Mouse (Mus musculus) lung, embryonic 16.5 days (tissue): Measurements from ENCODE around the gene Prex1. TPM values are rescaled to one million over a fixed set of nuclear protein-coding genes. Genes with fewer than 3 reads are reported as not detected.

Experiments used
- ATAC-seq: fragments of 200-750 bp; cut with Nextera tagmentation; 2 replicates; pipeline ENCODE4 v1.8.0; 2017; ENCODE audit warnings: low read depth, mild to moderate bottlenecking, moderate library complexity
- H3K27ac ChIP-seq: fragments of 300-500 bp; sonication (generic); 2 replicates; pipeline ENCODE4 v1.5.1; 2014; ENCODE audit warnings: mild to moderate bottlenecking, control low read depth, low read length
- H3K27me3 ChIP-seq: fragments of 300-500 bp; sonication (generic); 2 replicates; pipeline ENCODE4 v1.6.1; 2014; ENCODE audit warnings: low read depth, low read length, mixed read lengths; ENCODE audit not compliant: control insufficient read depth, insufficient read depth
- H3K36me3 ChIP-seq: fragments of 300-500 bp; sonication (generic); 2 replicates; pipeline ENCODE4 v1.6.1; 2014; ENCODE audit warnings: low read length; ENCODE audit not compliant: control insufficient read depth, insufficient read depth
- H3K4me1 ChIP-seq: fragments of 300-500 bp; sonication (generic); replicated peaks from 2 replicates; pipeline ENCODE4 v1.6.1; 2014; ENCODE audit warnings: low read length, mixed read lengths; ENCODE audit not compliant: control insufficient read depth, insufficient read depth
- H3K4me2 ChIP-seq: fragments of 300-500 bp; sonication (generic); 2 replicates; pipeline ENCODE4 v1.6.1; 2014; ENCODE audit warnings: low read depth, low read length, control low read depth
- H3K4me3 ChIP-seq: fragments of 300-500 bp; sonication (generic); 2 replicates; pipeline ENCODE4 v1.5.1; 2014; ENCODE audit warnings: mild to moderate bottlenecking, low read length, control low read depth
- H3K9ac ChIP-seq: fragments of 300-500 bp; sonication (generic); 2 replicates; pipeline ENCODE4 v1.6.1; 2014; ENCODE audit warnings: low read length, control low read depth
- H3K9me3 ChIP-seq: fragments of 300-500 bp; sonication (generic); 2 replicates; pipeline ENCODE4 v1.6.1; 2016; ENCODE audit warnings: low read length; ENCODE audit not compliant: control insufficient read depth
- WGBS: fragments of 180-500 bp; shearing (Covaris S2); extraction: QIAGEN DNeasy Blood & Tissue Kit; methylation state at CpG from one replicate; pipeline ENCODE4 v1.1.7; 2014; 5-methylcytosine and 5-hydroxymethylcytosine counted together
- polyA plus RNA-seq: library from polyadenylated mRNA; unstranded; fragments of >200 nt; fragmentation: Nextera tagmentation; extraction: Ambion mirVana; gene quantifications from 2 replicates; pipeline ENCODE4 v1.2.1, GENCODE M21; 2015

The Prex1 gene
- polyA plus RNA-seq, 1 experiment from 2014 or later, result 8.9 TPM

- Histone ChIP-seq H3K4me1 (peaks cover 2% of the 10 kb centered on the region; the same call in 1 of the 2 replicates), H3K36me3 (no peaks in the 10 kb centered on the region), H3K27ac (no peak overlapping the region), H3K9ac (no peak overlapping the region), H3K4me3 (no peak overlapping the region), H3K4me2 (no peak overlapping the region), H3K9me3 (no peaks in the 10 kb centered on the region), H3K27me3 (no peaks in the 10 kb centered on the region)
- WGBS, result 38% methylated on average over 3 of the region's 3 CpGs
- no peak for ATAC-seq
Measured at GRCm38 (mm10) chr2:166729045-166729444, 15.4 kb upstream of the Prex1 start.

GRCm38 (mm10) chr2:166728261-166728680 lies 14.6 kb upstream of the Prex1 start:
- H3K36me3 ChIP-seq, result no peaks in the 10 kb centered on the region
- H3K27me3 ChIP-seq, result no peaks in the 10 kb centered on the region
- H3K4me1 ChIP-seq, result peaks cover 2% of the 10 kb centered on the region; the same call in 1 of the 2 replicates
- no peak overlapping the region for H3K27ac ChIP-seq
- no peak overlapping the region for H3K9ac ChIP-seq
- no peak overlapping the region for H3K4me3 ChIP-seq
- ATAC-seq, result peak; percentile 13; the same call in 1 of the 2 replicates
- no peaks in the 10 kb centered on the region for H3K9me3 ChIP-seq
- H3K4me2 ChIP-seq, result no peak overlapping the region
- WGBS, result 45% methylated on average over 3 of the region's 3 CpGs

DNA sequence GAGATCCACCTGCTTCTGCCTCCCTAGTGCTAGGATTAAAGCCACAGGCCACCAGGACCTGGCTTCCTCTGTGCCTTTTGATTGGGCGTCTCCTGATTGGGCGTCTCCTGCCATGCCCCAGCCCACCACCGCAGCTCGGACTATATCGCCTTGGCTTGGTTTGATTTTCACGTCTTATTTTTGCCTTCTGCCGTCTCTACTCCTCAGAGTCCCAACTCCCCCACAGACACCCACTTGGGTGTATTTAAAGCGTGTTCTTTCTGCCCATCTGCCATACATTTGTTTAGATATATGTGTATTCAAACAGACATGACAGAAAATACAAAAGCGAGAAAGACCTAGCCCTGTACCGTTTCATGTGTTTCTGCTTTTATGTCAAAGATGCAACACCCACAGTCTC lies 14.2 kb upstream of the Prex1 start:
- no peak overlapping the region for H3K27ac ChIP-seq
- ATAC-seq, result no peak

GRCm38 (mm10) chr2:166726891-166727290 lies 13.3 kb upstream of the Prex1 start:
- Histone ChIP-seq H3K36me3 (no peaks in the 10 kb centered on the region), H3K4me2 (no peak overlapping the region), H3K9me3 (no peaks in the 10 kb centered on the region), H3K27ac (no peak overlapping the region), H3K4me1 (peaks cover 2% of the 10 kb centered on the region; the same call in 1 of the 2 replicates), H3K9ac (no peak overlapping the region), H3K4me3 (no peak overlapping the region), H3K27me3 (no peaks in the 10 kb centered on the region)
- WGBS, result 29% methylated on average over 6 of the region's 6 CpGs
- ATAC-seq, result no peak

More for the DNA sequence above, 14.2 kb upstream of the Prex1 start:
- Histone ChIP-seq H3K4me2 (no peak overlapping the region), H3K36me3 (no peaks in the 10 kb centered on the region), H3K9ac (no peak overlapping the region), H3K4me1 (peaks cover 2% of the 10 kb centered on the region; the same call in 1 of the 2 replicates), H3K9me3 (no peaks in the 10 kb centered on the region), H3K4me3 (no peak overlapping the region), H3K27me3 (no peaks in the 10 kb centered on the region)
- WGBS, result 78% methylated on average over 10 of the region's 10 CpGs

DNA sequence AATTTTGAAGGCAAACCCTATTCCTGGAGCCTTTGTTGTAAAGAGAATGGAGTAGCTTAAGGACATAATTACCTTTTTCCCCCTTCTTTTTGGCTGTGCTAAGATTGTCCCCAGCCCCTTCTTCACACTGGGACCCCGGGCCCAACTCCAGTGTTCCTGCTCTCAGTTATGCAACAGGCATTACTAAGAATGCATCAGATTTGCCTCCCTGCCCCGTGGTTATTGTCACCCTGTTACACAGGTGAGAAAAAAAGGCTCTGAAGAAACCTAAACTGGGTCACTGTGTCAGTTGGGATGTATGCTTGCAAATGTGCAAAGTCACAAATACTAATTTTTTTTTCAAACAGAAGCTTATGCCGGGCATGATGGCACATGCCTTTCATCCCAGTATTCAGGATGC lies 6.8 kb upstream of the Prex1 start:
- H3K9me3 ChIP-seq, result no peaks in the 10 kb centered on the region
- WGBS, result 67% methylated on average over 3 of the region's 3 CpGs
- no peaks in the 10 kb centered on the region for H3K36me3 ChIP-seq
- H3K4me1 ChIP-seq, result no peaks in the 10 kb centered on the region
- H3K4me3 ChIP-seq, result no peak overlapping the region
- H3K27me3 ChIP-seq, result no peaks in the 10 kb centered on the region
- ATAC-seq, result no peak
- H3K27ac ChIP-seq, result no peak overlapping the region
- no peak overlapping the region for H3K9ac ChIP-seq
- H3K4me2 ChIP-seq, result no peak overlapping the region

- Histone ChIP-seq H3K9ac (no peak overlapping the region), H3K36me3 (no peaks in the 10 kb centered on the region), H3K4me3 (no peak overlapping the region), H3K4me1 (no peaks in the 10 kb centered on the region), H3K4me2 (no peak overlapping the region), H3K9me3 (no peaks in the 10 kb centered on the region), H3K27me3 (no peaks in the 10 kb centered on the region), H3K27ac (no peak overlapping the region)
- ATAC-seq, result no peak
- WGBS, result 48% methylated on average over 2 of the region's 2 CpGs
Measured at GRCm38 (mm10) chr2:166719930-166720305, 6.3 kb upstream of the Prex1 start.

DNA sequence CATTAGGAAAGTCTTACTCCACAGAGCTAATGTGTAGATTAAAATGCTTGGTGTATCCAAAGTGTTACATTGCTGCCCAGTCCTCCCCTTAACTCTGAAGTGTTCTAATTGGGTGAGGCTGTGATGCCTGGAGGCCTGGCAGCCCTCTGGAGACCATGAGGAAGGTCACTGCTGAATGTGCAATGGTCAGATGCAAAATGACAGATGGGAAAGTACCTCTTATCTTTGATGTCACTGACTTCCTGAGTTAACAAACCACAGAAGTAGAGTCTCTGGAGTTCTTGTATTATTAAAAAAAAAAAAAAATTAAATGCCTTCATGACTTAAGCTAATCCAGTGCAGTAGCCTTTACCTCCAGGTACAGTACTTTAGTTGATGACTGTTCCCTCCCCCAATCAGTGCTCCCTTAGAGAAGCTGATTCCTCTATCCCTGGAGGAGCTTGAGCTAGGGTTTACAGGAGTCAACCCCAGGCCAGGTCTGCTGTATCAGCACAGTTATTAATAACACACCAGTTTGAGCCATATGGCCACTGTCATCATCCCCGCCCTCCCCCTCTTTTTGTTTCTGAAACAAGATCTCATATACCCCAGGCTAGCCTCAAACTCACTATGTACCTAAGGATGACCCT lies 5.8 kb upstream of the Prex1 start:
- Histone ChIP-seq H3K27ac (no peak overlapping the region), H3K9ac (no peak overlapping the region), H3K27me3 (no peaks in the 10 kb centered on the region), H3K4me2 (no peak overlapping the region), H3K4me1 (peaks cover under 1% of the 10 kb centered on the region; the same call in 1 of the 2 replicates), H3K9me3 (no peaks in the 10 kb centered on the region), H3K36me3 (no peaks in the 10 kb centered on the region), H3K4me3 (no peak overlapping the region)
- 83% methylated on average over 1 of the region's 1 CpGs for WGBS
- no peak for ATAC-seq

GRCm38 (mm10) chr2:166716067-166716466 lies 2.4 kb upstream of the Prex1 start:
- 75% methylated on average over 7 of the region's 7 CpGs for WGBS
- no peak overlapping the region for H3K4me2 ChIP-seq
- no peak overlapping the region for H3K27ac ChIP-seq
- no peak overlapping the region for H3K9ac ChIP-seq
- ATAC-seq, result no peak
- H3K4me3 ChIP-seq, result no peak overlapping the region
- H3K9me3 ChIP-seq, result no peaks in the 10 kb centered on the region
- H3K36me3 ChIP-seq, result no peaks in the 10 kb centered on the region
- H3K4me1 ChIP-seq, result peaks cover 12% of the 10 kb centered on the region
- H3K27me3 ChIP-seq, result no peaks in the 10 kb centered on the region

GRCm38 (mm10) chr2:166714427-166714699 lies 731 bp upstream of the Prex1 start:
- WGBS, result 6% methylated on average over 11 of the region's 11 CpGs
- peak overlapping the region; percentile 67 for H3K9ac ChIP-seq
- peaks cover 12% of the 10 kb centered on the region for H3K4me1 ChIP-seq
- H3K36me3 ChIP-seq, result no peaks in the 10 kb centered on the region
- H3K4me2 ChIP-seq, result peak overlapping the region; percentile 88
- H3K27me3 ChIP-seq, result no peaks in the 10 kb centered on the region
- peak overlapping the region; percentile 72 for H3K4me3 ChIP-seq
- ATAC-seq, result no peak
- H3K27ac ChIP-seq, result no peak overlapping the region
- H3K9me3 ChIP-seq, result no peaks in the 10 kb centered on the region
